Mouse (Mus musculus) small intestine, adult 2 months (tissue): ENCODE data around the gene H2-T24.
A peak's percentile ranks its signal among the peaks of the same experiment; 100 is the strongest.

Experiments used
- CTCF ChIP-seq: fragments of 200-500 bp; IDR thresholded peaks from 2 replicates; pipeline ENCODE4 v1.5.1; 2012; ENCODE audit warnings: low read depth, mild to moderate bottlenecking, control low read depth, inconsistent platforms, low read length, moderate library complexity, mixed read lengths; ENCODE audit not compliant: insufficient replicate concordance, insufficient read length; ENCODE audit errors: extremely low read depth
- POLR2A ChIP-seq: fragments of 200-500 bp; IDR thresholded peaks from 2 replicates; pipeline ENCODE4 v1.6.1; 2012; ENCODE audit warnings: low read depth, mild to moderate bottlenecking, control low read depth, inconsistent platforms, low read length, moderate library complexity

DNA sequence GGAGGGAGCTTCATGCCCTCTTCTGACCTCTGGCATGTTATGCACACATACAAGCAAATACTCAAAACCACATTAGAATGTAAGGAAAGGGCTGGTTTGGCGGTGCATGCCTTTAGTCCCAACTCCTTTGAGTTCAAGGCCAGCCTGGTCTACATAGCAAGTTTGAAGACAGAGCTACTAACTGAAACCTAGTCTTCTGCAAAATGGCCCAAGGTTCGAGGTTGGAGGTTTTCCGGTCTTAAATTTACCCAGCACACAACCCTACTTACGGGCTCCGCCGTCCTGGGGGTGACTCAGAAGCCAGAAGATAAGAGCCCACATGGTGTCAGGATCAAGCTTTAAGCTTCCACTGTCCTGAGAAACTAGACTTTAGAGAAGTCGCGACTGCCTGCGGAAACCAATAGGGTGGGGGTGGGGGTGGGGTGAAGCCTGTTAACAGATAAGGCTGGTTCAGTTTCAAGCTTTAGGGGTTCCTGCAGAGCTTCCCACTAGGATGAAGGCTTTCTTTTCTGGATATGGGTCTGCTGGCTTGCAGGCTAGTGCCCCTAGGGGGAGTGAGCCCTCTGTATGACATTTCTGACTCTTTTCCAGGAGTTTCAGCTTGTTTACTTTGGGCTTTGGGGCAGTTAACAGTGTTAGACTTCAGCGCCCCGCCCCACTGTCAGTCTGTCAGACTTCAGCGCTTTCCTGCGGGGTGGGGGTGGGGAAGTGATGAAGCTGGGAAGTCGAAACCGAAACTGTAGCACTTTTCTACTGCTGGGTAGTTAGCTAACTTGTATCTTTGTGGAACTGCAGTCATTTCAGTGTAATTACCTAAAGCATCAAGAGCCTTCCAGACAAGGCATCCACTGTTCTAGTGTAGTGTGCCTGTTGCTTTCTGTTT is at the start of gene H2-T24:
- TF ChIP-seq CTCF (peak; percentile 19; the same call in 1 of the 2 replicates), POLR2A (no peak; the same call in 1 of the 2 replicates)
